Mouse (Mus musculus) inflammation-experienced regulatory T-cells, adult 6 months (primary cell): Measurements from ENCODE around the gene Ensa. TPM values are rescaled to one million over a fixed set of nuclear protein-coding genes. Genes with fewer than 3 reads are reported as not detected.
"Not testable (repeated sequence)": the region's sequence is repeated elsewhere in the genome, so short reads cannot be mapped to it uniquely, and the experiment has no call there.

Source experiments
- ATAC-seq: one replicate; pipeline ENCODE4 v1.8.0; 2017
- polyA plus RNA-seq, 3 experiments: library from polyadenylated mRNA; unstranded; fragments of 100-300 nt; shearing (Covaris generic); gene quantifications; one replicate each; pipeline ENCODE4 v1.2.1; 2017

Gene Ensa
- polyA plus RNA-seq, 3 experiments from 2014 or later = 68.7 to 89.9 (median 76.3) TPM

GRCm38 (mm10) chr3:95645313-95646235 lies 20.8 kb downstream of the Ensa start:
- ATAC-seq = peak; percentile 95

GRCm38 (mm10) chr3:95648016-95648415 lies 23.2 kb downstream of the Ensa start:
- ATAC-seq = no peak

DNA sequence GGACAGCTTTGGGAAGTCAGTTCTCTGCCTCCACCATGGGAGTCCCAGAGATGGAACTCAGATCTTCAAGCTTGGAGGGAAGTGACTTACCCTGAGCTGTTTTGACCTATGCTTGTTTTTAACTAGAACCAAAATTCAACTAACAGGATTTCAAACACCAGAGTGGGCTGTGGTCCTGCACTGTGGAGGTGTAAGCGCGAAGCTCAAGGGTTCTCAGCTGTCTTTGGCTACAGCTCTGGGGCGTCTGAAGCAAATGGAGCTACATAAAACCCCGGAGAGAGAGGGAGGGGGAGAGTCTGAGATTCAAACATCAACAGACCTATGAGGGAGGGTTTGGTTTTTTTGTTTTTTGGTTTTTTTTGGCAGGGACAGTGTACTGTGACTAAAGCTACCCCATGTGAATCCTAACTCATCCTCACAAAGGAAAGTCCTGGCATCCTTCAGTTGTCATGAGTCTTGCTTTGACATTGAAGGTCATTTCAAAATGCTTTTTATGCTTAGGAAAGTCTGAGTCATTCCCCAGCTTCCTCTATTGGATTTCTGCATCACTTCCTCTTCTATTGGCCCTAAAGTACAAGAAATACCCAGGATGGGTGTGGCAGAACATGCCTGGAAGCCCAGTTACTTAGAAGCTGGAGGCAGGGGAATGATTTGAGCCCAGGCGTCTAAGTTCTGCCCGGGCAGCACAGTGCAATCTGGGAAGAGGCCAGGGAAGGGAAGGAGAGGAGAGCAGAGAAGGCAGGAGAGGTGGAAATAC lies 25.7 kb downstream of the Ensa start:
- peak; percentile 68 for ATAC-seq

GRCm38 (mm10) chr3:95651033-95651373 lies 26.2 kb downstream of the Ensa start:
- ATAC-seq = no peak

- no peak for ATAC-seq
Observed at GRCm38 (mm10) chr3:95651391-95652203, 26.8 kb downstream of the Ensa start.

DNA sequence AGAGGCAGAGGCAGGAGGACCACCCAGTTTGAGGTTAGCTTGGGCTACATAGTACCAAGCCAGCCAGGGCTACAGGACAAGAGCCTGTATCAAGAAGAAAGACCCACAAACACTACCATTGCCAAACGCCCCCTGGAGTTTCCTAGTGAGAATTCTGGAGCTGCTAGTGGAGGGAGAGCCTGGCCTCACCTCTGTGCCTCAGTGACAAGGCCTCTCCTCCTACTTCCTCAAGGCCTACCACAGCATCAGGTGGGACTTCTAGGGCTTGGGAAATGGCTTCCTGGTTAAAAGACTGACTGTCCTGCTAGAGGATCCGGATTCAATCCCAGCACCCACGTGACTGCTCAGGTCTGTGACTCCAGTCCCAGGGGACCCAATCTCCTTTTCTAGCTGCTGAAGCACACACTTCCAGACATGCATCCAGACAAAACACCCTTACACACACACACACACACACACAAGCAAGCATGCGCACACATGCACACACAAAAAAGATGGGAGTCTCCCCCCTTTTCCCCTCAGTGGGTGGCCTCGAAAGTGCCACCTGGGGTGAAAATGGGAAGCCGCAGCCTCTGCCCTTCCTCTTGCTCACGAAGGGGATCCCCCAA lies 27.5 kb downstream of the Ensa start:
- peak; percentile 36 for ATAC-seq

DNA sequence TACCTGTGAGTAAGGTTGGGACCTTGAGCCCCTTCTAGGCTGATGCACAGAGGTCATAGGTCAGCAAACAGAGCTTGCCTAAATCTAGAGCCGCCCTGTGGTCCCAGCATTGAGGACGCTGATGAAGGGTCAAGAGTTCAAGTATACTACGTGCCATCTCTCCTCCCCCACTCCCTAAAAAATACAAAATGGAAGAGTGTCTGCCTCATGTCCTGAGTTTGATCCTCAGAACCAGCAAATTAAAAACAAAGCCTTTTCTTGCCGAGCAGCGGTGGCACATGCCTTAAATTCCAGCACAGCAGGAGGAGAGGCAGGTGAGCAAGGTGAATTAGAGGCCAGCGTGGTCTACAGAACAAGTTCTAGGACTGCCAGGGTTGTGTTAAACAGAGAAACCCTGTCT lies 28.1 kb downstream of the Ensa start:
- ATAC-seq = no peak

DNA sequence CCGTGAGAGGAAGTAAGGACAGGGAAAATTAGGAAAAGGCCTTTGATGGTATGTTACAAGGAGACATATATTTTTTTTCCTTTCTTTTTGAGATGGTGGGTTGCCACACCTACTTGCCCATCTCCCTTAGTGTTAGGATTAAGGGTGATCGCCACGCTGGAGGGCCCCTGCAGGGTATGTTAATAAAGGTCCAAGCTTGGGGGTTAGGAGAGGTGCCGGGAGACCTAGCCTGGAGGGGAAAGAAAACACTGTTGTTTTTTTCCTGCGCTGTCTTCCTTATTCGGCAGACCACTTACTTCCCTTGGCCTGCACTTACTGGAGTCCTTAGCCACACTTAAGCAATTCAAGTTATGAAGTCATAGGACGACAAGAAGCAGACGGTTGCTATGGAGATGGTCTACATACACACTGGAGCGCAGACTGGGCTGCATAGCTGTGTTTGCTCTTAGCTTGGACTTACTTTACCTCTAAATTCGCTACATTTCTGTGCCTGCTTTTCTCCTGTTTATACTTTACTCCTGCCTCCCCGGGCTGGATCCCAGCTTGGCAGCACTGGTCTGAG lies 28.8 kb downstream of the Ensa start:
- ATAC-seq = no peak

- not testable (repeated sequence) for ATAC-seq
Observed at GRCm38 (mm10) chr3:95654371-95654770, 29.6 kb downstream of the Ensa start.

GRCm38 (mm10) chr3:95655437-95655836 lies 30.6 kb downstream of the Ensa start:
- no peak for ATAC-seq

DNA sequence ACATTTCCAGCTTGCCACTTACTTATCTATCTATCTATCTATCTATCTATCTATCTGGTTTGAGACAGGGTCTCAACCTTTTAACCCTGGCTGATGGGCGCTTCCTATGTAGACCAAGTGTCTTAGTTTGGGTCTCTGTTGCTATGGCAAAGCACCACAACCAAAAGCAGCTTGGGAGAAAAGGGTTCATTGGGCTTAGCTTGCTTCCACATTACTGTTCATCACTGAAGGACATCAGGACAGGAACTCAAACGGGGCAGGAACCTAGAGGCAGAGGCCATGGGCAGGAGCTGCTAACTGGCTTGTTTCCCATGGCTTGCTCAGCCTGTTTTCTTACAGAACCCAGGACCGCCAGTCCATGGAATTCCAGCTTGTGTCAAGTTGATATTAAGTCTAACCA lies 32.3 kb downstream of the Ensa start:
- no peak for ATAC-seq

- ATAC-seq = no peak
Observed at GRCm38 (mm10) chr3:95657711-95658110, 32.9 kb downstream of the Ensa start.

DNA sequence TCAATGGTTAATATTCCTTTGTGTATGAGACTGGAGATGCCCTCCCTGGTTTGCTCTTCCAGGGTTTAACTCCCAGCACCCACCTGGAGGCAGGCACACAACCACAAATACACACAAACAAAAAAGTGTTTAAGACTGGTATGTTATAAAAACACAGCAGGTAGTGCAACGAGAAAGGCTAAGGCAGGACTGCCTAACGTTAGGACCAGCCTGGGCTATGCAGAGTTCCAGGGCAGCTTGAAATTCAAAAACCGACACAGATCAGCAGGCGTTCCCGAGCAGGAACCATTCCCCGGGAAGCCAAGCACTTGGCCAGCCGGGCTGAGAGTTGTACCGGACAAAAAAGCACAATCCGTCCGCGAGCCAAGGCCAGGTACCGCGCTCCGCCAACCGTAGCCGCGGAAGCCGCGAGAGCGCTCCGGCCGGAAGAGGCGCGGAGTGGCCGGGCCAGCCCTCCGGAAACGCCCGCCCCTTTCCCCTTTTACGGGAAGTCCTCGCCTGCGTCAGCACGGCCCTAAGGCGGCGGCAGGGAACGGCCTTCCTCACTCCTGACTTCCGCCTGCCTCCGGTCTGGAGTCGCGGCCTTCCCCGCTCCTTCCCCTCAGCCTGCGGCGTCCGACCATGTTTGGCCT lies 33.6 kb downstream of the Ensa start, which contains the start of gene Mcl1:
TSS of gene Mcl1 (plus strand) at position 553 of the 632 bp plus-strand sequence.
- ATAC-seq = peak; percentile 84

DNA sequence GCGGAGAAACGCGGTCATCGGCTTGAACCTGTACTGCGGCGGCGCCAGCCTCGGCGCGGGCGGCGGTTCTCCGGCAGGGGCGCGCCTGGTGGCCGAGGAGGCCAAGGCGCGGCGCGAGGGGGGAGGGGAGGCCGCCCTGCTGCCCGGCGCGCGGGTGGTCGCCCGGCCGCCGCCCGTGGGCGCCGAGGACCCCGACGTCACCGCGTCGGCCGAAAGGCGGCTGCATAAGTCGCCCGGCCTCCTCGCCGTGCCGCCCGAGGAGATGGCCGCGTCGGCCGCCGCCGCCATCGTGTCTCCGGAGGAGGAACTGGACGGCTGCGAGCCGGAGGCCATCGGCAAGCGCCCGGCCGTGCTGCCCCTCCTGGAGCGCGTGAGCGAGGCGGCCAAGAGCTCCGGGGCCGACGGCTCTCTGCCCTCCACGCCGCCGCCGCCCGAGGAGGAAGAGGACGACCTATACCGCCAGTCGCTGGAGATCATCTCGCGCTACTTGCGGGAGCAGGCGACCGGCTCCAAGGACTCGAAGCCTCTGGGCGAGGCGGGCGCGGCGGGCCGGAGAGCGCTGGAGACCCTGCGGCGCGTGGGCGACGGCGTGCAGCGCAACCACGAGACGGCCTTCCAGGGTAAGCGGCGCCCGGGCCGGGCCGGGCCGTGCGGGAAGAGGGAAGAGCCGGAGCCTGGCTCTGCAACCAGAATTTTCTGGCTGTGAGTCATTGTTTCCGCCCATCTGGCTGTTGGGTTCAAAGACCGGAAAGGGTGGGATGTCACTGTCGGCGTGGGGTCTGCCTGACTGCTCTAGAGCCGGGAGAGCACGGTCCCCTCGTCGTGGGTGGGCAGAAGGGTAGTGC lies 34.3 kb downstream of the Ensa start:
- peak; percentile 53 for ATAC-seq

DNA sequence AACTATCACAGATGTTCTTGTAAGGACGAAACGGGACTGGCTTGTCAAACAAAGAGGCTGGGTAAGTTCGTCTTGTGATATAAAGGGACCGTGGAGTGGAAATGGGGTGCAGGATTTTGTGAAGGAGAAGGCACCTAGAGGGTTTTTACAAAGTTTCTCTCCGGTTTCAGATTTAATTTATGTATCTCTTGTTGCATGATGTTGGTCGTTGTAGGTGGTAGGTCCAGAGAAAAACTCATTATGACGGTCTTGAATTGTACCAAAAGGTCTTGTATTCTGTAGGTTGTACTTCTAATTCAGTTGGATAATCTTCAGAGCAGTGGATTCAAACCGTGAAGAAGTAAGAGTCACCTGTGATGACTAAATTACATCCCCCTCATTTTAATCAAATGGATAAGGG lies 35.2 kb downstream of the Ensa start:
- no peak for ATAC-seq

DNA sequence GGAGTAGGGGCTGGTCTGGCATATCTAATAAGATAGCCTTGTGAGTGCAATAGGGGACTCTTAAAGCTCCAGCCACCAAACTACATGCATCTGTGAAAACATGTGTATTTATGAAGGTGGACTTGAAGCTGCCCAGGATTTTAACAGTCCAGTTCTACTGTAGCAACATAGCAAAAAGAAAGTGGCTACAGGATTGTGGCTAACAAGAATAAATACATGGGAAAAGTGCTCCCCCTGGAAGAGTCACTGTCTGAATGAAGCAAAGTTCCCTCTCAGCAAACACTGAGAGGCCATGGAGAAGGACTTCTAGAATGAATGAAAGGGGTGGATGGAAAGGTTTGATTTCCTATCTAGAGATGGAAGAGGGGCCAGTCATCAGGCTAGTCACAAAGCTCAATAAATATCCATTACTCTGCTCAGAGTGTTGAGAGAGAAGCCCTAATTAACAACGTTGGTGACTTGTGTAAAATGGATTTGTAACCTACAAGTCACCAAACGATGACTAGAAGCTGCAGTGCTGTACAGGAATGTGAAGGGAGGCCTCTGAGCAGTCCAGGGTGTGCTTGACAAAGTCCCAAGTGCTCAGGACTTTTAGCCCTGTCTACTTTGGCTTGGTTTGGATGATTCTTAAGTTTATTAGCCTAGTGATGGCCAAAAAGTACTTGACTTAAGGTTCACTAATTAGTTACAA lies 36.1 kb downstream of the Ensa start:
- no peak for ATAC-seq

DNA sequence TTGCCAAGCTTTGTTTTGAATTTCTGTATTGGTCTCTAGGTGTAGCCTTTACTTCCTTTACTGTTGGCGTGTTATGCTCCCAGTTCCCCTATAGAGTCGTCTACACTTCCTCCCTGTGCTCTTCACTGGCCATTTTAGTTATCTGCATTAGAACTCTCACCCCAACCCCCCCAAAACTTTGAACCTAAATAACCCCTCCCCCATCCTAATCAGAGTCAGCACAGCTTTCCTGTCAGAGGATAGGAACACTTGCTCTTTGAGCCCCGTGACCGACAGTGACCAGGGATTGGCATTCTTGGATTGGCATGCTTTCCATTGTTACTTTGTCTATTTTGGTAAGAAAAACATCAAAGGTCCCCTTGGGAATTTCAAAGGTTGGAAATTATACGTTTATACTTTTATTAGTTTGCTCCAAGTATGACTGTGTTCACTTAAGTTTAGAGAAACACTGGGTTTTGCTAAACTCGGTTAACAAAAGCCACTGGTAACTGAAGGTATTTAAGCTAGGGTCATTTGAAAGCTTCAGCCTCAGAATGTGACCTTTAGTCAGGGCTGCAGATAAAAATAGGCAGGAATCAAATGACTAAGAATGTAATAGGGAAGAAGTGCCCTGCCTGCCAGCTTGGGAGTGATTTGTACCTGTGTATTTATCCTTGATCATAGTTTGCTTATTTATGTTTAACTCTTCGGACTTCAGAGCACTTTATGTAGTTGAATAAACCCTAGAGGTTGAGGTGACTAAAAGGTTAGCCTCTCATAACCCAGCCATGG lies 37.3 kb downstream of the Ensa start:
- no peak for ATAC-seq

GRCm38 (mm10) chr3:95662724-95663449 lies 38.1 kb downstream of the Ensa start:
- ATAC-seq = no peak
